Mouse (Mus musculus) c-Kit-negative CD71-positive TER-119-positive erythroid progenitor cells, embryonic 14.5 days (primary cell): ENCODE results near the gene Scrg1.

Experiments
- DNase-seq: peaks from one replicate; pipeline ENCODE4 v3.0.0-alpha.2; 2013; ENCODE audit warnings: low read depth, low spot score

Scrg1 gene

DNA sequence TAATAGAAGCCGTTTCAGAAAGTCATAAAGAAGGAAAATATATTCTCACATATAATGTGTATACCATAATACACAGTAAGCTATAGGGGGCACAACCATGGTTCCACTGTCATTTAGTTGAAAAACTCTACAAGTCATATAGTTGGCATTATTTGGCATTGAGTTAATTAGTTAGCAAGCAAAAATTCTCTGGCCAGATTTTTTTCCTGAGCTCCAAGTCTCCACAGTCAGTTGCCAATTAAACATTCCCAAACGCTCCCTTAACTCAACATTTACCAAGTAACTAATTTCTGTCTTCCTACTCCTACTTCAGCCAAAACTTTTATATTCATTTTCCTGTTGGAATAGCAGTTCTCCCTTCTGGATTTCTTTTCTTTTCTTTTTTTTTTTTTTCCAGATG is 2.4 kb upstream of the Scrg1 start:
- DNase-seq = no peak

DNA sequence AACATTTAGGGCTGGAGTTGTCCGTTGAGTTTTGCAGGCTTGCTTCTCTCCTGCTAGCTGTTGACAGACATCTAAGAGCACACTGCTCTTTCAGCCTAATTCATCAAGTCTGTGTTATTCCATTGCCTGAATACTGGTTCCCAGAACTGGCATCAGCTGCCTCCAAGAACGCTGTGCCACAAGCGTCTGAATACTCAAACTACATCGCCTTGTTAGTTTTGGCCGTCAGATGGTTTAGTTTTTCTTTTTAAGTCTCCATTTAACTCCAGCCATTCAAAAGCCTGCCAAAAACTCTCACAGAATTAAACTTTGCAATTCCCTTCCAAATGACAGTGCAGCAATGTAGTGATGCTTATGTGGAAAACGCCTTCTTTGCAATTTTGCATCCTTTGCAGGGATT is 1.4 kb downstream of the Scrg1 start:
- no peak for DNase-seq

DNA sequence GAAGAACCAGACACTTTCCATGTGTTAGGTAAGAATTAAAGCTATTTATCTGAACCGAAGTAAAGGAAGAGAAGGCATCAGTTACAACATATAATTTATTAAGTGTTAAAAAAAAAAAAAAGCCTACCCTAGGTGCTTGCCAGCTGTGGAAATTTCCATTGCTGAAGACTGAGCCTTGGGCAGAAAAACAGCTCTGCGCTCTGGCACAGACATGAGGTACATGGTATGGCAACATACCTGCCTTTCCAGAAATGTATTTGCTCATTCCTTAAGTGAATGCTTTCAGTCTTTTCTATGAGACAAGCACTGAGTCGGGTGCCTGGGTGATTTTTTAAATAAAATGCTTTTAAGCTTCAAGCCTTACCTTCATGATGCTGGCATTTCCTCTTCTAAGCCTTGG is 2.2 kb downstream of the Scrg1 start:
- no peak for DNase-seq

DNA sequence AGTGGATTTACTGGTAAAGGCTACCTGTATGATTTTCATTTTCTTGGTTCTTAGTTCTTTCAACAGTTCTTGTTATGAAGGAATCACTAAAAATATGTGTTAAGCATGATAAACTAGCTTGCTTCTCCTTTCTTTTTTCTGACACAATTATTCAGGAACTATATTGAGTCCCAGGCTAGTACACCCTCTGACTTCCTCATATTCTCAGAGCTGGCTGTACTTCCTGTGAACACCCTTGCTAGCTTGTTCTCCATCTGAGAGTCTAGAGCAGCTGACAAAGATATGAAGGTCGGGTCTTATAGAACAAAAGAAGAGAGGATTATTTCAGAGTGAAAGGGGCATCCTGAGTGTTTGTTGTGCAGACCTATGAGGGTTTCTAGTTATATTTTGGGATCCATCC is 7.1 kb downstream of the Scrg1 start:
- DNase-seq = no peak

DNA sequence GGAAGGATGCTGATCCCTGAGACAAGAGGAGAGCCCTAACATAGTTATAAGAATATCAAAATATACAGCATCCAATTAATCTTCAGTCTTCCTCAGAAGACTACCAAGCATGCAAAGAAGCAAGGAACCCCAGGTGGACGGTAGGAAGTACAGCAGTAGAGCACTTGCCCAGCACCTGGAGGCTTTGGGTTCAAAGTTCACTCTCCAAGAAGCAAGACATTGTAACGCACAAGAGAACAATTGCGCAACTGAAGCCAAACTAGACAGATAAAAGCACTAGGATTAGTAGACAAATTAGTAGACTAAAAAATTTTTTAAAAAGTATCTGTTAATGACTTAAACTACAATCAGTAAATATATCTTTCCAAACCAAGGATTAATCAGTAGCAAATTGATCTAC is 8.0 kb downstream of the Scrg1 start:
- no peak for DNase-seq

DNA sequence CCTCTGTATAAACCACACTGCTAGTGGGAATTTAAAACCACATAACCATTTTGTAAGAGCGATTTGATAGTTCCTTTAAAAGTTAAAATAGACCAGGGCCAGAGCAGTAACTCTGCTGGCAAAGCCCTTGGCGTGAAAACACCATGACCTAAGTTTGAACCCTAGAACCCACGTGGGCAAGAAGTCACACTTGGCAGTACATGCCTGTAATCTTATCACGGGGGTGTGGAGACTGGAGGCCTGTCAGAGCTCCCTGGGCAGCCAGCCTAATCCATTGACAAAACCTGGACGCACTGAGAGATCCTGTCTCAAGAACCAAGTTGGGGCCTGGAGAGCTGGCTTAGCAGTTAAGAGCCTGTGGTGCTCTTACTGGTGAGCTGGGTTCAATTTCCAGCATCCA is 12.9 kb downstream of the Scrg1 start:
- DNase-seq = no peak

DNA sequence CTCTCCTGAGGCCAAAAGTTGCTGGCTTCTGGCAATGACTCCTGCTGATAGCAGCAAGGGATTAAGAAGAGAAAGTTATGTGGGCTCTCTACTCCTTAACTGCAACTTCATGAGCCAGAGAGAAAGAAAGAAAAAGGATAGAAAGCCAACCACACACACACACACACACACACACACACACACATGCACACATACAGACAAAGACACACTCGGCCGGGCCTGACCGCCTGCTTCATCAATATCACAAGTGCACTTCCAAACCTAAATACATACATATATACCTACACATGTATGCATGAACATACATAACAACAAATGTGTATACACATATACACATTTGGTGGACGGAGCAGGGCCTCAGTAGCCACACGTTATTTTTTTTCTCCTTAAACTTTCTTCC is 15.1 kb downstream of the Scrg1 start:
- no peak for DNase-seq

DNA sequence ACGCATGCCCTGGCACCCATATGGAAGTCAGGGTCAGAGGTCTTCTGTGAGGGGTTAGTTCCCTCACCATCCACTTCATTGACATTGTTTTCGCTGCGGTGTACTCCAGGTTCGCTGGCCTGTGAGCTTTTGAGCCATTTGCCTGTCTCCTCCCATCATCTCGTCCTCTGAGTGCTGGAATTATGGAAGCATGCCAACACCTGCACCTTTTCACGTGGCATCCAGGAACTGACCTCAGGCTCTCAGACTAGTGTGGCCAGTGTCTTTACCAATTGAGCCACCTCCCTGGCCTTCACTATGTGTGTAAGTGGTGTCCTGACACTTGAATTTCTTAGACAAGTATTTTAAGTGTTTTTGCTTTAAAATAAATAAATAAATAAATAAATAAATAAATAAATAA is 18.0 kb downstream of the Scrg1 start:
- DNase-seq = no peak

DNA sequence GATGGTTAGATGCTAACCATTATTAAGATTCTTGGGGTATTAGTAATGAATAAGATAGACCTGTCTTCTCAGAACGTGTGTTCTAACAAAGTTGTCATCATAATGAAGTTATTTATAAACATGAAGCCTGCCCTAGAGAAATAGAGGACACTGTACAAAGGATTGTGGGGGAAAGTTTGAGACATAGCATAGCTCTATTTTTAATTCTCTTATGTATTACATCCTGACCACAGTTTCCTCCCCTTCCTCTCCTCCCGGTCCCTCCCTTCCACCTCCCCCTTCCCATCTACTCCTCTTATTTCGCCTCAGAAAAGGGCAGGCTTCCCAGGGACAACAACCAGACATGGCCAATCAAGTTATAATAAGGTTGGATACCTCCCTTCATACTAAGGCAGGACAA is 22.7 kb downstream of the Scrg1 start:
- DNase-seq = no peak

DNA sequence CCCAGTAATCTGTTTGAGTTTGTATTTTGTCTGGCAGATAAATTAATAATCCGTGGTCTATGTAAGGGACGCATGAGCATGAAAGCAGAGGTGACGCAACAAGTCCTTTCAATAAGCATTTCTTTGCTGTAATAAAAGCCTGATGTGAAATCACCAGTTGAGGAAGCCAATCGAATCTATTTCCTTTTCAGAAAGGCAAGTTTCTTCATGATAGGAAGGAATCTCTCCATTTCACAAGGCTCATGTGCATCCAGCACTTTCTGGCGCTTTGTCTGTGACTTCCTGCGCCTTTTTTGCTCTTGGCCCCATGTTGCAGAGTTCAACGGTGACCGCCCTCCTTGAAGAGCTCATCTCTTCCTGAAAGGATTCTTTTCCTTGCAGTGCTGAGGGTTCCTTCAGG is 24.0 kb downstream of the Scrg1 start:
- no peak for DNase-seq

DNA sequence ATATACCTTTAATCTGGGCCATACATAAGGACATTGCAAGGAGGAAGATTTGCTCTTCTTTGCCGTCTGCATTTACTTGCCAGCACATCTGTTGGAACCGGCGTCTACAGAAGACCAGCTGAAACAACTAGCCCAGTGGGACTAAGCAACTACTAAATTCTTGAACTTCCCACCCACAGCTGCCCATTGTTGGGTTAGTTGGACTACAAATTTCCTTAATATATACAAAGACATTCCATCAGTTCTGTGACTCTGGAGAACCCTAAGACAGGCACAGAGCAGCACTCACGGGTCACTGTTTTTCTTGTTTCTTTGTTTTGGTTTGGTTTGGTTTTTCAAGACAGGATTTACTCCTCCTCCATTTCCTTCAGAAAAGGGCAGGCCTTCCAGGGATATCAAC is 24.9 kb downstream of the Scrg1 start:
- DNase-seq = no peak

DNA sequence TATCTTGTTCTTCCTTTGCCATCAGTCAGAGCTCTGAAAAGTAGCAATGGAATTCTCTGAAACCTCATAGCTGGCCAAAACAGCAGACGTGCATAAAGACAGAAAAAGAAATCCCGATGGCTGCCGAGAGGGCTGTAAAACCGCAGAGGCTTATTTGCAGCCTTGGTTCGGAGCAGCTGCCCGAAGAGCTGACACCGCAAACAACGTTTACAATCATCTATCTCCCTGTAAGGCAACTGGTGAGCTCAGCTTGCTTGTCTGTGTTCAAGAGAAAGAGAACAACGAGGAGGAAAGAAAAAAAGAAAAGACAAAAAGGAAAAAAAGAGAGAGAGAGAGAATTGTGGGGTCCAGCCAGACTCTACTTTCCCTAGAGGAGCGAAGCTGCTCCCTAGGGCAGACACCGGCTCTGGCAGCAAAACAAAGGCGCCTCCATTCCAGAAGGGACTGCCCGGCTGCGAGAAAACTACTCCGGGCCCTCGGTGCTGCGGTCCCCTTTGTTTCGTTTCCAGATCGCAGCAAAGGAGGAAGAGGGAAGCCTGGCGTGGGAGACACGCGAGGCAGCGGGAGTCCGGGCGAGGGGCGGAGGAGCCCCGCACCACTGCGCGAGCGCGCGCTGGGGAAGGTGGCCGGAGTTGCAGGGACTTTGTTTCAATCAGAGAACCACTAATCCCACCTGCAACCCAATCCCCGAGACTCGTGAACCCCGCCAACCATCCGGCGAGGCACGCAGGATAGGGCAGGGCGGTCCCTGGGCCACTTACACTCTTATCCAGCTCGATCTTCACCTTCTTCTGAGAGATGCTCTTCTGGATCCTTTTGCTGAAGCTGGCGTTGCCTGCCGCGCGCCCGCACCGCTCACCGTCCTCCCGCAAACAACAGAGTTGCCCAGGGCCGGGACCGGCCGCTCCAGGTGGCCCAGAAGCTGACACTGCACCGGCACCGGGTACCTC is 31.0 kb downstream of the Scrg1 start:
- peak; percentile 31 for DNase-seq

DNA sequence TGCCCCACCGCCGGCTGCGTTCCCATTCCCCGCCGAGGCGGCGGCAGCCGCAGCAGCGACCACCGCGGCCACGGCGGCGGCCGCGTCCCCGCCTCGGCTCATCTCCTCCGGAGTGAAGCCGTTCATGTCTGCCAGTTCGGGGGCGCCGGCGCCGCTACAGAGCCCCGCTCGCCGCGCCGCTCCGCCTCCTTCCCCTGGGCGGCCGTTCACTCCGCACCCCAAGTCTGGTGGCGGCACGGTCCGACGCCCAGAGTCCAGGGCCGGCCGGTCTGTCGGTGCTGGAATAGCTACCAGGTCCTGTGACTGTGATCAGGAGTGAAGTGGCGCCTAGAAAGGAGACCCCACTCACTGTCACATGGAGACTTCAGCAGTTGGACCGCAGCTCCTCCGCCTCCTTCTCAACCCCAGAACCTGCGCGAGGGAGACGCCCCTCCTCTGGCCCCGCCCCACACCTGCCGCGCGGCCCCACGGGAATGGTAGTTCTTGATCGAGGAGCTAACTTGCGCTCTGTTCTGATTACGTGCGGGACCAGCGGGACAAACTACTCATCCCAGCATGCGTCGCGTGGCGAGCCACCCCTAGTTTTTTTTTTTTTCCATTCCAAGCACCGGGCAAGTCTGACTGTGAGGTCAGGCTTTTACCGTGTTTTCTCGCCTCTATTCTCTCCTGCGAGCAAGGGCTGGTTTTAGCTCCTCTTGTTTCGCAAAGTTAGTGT is 31.9 kb downstream of the Scrg1 start, which contains the start of gene Sap30:
TSS of gene Sap30 (minus strand) at position 420 of the 715 bp plus-strand sequence.
- DNase-seq = peak; percentile 93

DNA sequence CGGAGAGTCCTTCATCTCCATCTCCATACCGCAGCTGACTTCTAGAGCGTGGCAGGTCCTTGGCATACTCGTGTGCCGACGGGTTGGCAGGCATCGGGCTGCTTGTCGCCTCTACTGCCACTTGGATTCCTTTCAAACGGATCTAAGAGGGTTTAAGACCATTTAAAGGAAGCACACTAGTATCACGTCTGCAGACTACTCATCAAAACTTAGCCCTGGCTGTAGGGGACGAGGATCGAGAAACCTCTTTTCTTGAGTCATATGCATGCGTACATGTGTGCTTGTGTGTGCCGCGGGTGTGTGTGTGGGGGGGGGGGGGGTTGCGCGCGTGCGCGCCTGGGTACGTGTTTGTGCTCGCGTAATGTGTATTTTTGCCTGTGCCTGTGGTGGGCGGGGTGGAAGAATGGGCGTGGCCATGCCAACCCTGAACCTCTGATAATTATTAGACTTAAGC is 32.6 kb downstream of the Scrg1 start:
- DNase-seq = peak; percentile 64

DNA sequence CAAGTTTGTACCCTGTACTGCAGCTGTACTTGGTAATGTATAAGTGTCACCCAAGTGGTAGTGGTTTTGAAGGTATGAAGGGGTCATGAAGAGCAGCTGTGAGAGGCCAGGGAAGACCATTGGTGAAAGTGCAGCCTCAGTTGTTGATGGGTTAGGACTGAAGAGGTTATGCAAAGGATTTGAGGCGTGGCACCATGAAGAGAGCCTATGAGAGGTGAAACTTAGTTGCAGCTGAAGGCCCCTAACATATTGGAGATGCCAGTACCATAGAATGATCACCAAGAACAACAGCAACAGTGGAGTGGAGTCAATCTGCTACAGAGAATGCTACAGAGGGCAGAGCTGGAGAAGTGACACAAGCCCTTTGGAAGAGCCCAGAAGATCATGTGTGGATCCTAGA is 33.6 kb downstream of the Scrg1 start:
- no peak for DNase-seq

DNA sequence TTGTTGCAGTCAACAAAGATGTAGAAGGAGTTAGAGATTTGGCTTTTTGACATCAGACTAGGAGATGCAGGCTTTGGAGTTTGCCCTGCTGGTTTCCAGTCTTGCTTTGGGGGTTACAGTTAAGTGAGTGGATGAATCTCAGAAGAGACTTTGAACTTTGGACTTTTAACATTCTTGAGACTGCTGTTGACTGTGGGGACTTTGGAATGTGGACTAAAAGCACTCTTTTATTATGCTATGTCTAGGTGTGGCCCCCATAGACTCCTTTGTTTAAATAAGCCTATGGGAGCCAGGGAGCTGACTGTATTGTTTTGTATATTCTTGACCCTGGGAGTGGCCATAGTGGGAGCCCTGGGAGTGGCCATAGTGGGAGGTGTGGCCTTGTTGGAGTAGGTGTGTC is 34.2 kb downstream of the Scrg1 start:
- no peak for DNase-seq

DNA sequence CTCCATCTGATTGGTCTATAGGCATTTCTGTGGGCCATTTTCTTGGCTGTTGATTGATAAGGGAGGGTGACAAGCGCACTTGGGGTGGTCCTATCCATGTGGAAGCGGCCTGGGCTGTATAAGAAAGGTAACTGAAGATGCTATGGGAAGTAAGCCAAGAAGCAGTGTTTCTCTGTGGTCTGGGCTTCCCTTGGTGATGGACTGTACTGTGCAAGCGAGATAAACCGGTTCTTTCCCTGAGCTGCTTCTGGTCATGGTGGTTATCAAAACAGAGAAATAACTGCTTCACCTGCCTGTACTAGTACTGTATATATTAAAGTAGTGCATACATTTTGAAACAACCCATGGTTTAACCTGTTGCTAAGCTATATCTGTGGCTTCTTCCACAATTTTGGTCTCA is 36.1 kb downstream of the Scrg1 start:
- no peak for DNase-seq

DNA sequence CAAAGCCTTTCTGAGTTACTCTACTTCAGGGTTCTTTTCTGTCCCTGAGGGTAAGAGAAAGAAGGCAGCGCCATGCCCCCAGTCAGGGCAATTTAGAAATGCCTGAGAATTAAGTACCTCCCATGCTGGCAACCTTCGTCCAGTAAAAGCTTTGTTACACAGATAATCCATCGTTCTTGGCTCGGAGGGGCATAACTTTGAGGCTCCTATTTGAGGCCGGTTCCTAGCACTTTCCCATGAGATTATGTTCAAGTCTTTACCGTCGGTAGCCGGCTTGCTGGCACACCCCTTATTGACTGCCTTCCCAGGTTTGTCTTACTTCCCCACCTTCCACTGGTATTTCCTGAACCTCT is 42.7 kb downstream of the Scrg1 start:
- DNase-seq = no peak

DNA sequence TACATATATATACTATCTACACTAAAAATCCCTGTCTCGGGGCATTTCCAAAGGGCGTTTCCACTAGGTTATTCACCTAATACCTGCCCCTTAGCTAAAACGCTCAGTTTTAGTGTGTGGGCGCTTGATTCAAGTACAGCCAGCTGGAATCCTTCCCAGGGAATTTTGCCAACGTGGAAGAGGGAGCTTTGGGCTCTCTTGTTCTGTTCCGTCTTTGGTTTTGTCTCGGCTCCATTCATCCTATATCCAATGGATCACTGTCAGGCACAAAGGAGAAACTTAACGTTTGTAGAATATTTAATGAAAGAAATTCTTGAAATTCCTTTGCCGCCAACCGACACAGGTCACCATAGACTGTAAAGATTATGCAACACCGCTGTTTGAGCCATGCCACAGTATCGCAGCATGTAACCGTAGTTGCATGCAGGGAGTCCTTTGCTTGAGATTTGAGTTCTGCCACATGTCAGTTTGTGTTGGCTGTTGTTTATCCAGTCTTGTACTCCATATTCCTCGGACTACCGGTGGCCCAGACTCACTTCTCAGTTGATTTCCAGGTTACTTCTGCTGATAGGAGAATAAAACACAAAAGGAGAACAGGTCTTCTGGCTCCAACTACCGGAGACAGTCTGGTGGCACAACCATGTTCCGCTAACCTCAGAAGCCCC is 43.3 kb downstream of the Scrg1 start:
- DNase-seq = no peak

DNA sequence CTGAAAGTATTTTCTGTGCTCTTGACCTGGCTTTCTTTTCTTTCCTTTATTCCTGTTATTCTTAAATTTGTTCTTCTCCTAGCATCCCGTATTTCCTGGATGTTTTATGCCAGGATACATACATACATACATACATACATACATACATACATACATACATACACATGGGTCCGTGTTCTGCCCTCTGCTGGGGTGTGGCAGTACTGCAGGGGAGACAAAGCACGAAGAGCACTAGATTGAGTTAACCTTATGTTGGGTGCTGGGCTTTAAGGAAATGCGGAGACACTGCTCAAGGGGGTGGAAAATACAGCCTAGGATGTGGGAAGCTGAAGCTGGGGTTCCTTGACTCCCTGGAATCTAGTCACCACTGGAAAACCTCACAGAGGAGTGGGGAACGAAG is 47.9 kb downstream of the Scrg1 start:
- DNase-seq = peak; percentile 68

DNA sequence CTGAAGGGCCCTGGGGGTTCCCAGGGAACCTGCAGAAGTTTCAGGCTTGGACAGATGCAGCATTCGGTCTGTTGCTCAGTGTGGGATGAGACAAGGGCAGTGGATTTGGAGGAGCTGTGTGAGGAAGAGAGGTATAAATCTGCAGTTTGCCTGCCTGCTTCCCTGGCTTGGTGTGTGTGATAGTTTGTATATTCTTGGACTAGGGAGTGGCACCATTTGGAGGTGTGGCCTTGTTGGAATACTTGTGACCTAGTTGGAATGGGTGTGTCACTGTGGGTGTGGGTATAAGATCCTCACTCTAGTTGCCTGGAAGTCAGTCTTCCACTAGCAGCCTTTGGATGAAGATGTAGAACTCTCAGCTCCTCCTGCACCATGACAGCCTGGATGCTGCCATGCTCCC is 49.8 kb downstream of the Scrg1 start:
- peak; percentile 47 for DNase-seq

DNA sequence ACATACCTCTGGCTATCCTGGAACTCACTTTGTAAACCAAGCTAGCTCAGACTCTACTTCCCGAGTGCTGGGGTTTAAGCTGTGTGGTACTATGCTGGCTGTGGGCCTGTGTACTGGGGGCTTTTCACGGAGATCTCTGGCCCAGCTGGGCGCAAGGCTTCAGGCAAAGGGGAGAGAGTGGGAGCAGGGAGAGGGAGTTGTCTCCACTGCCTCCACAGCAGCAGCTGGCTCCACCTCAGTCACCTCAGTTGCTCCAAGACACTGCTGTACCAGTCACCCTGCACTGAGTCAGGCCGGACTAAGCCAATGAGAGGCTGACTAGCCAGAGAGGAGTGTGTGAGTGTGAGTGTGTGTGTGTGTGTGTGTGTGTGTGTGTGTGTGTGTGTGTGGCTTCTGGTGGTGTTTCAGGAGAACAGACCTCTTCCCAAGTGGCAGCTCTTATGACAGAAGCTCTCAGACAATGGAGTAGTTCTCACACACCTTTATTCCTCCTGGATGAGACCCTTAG is 51.9 kb downstream of the Scrg1 start:
- DNase-seq = no peak
